Mouse (Mus musculus): ENCODE results near the gene Manba.
"Not testable (repeated sequence)": the region's sequence is repeated elsewhere in the genome, so short reads cannot be mapped to it uniquely, and the experiment has no call there.

Manba gene

DNA sequence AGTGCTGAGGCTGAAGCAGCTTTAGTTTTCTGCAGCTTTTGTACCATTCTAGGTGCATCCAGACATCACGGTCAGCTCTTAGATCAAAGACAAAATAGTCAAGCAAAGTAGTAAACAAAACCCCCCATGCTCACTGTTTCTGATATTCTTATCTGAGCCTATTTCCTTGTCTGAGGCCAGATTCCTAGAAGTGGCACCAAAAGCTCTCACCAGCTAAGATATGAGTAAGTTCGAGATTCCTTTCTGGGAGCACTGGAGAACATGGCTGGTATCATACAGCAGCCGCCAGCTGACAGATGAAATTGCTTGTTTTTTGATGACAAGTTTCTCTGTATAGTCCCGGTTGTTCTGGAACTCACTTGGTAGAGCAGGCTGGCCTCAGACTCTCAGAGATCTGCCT lies 2.4 kb downstream of the Manba start:
- no peak for DNase-seq (ENCODE audit: low read depth)

DNA sequence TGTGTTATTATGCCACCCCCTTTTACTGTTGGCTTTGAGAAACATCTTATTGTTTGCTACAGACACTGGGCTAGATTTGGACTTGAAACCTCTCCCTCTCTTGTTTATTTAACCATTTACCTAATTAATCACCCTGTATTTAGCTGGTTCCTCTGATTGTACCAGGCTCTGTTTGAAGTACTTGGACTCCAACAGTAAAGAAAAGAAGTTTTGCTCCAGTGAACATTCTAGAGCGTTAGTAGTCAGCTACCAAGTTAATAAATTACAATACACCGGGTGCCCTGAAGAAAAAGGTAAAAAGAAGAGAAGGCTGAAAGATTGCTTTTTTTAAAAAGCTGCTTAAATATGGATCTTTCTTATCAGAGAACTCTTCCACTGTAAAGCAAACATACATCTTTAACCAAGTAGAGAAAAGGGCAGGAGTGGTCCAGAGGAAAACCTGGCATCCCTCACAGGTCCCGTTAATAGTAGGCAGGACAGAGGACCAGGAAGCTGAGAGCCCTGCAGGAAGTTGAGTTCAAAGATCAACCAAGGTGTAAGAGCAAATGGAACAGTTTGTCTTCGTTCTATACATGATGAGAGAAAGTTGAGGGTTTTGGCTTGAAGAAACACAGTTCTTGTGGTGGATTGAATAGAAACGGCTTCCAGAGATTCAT lies 4.6 kb downstream of the Manba start:
- no peak for DNase-seq (ENCODE audit: low read depth)

DNA sequence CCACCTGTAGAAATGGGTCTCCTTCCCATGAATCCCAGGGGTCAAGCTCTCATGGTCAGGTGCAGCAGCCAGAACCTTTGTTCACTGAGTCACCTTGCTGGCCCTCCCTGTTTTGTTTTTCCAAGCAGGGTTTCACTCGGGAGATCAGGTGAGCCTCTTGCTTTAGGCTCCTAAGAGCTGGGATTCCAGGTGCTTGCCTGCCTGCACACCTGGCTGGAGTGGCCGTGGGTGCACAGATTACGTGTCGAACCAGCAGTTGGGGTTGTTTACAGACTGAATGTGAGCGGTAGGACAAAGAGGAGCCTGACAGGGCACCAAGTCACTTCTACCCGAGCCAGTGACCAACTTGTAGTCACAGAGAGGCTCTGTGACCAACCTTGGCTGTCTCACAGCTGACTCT lies 5.7 kb downstream of the Manba start:
- DNase-seq (ENCODE audit: low read depth): no peak

DNA sequence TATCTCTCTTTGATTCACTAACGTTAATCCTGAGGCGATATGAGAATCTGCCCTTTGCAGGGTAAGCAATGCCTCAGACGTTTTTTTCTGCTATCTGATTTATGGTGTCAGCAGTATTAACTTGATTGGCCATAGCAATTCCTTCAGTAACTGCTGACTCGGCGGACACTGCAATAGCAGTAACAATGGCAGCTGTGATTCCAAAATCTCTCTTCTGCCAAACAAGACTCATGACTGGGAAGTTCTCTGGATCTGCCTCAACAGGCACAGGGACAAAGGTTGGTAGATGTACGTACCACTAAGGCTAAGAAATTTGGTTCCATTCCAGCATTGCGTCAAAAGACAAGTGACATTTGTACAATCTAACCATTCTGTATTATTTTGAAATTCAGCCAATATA lies 7.9 kb downstream of the Manba start:
- DNase-seq (ENCODE audit: low read depth): not testable (repeated sequence)

DNA sequence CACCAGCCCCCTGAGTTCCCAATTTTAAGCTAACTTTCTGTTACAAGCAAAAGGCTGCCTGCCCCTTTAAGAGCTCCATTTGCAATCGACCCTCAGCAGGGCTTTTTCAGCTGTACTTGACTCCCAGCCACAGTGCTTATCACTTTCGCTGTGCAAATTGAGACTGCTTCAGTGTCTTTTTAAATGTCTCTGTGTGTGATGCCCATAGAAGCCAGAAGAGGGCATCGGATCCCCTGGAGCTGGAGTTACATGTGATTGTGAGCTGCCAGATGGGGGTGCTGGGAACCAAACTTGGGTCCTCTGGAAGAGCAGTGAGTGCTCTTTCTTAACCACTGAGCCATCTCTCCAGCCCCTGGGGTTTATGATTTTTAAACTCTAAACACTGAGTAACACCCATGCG lies 12.5 kb downstream of the Manba start:
- DNase-seq (ENCODE audit: low read depth): not testable (repeated sequence)

DNA sequence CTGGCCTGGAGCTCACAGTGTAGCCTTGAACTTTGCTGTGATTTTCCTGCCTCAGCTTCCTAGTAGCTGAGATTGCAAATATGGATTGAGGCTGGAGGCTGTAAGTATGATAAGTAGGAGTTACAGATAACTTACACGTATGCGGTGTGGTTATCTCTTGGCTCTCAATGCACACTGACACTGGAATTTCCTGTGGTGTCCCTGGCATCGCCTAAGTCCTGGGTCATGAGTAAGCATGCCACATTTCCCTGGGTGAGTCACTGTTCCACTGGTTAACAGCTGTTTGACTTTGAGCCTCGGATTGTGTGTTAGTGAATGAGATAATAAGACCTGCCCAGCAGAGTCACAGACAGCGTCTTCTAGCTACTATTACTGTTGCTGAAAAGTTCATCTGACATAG lies 13.5 kb downstream of the Manba start:
- DNase-seq (ENCODE audit: low read depth): no peak

DNA sequence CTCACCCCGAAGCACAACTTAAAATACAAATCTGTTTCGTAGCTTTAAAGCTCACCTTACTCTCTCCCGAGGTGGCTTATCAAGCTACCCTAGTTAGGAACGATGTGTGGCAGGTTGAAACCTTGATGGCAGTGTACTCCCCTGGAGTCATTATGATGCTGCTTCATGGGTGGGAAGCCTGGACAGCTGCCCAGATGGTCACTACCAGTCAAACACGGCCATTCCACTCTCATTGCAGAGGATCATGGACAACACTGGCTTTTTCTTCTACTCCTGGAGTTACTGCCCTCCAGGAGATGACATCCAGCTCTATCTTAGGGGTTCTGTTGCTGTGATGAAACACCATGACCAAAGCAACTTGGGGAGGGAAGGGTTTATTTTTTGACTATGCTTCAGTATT lies 17.7 kb downstream of the Manba start:
- DNase-seq (ENCODE audit: low read depth): no peak

DNA sequence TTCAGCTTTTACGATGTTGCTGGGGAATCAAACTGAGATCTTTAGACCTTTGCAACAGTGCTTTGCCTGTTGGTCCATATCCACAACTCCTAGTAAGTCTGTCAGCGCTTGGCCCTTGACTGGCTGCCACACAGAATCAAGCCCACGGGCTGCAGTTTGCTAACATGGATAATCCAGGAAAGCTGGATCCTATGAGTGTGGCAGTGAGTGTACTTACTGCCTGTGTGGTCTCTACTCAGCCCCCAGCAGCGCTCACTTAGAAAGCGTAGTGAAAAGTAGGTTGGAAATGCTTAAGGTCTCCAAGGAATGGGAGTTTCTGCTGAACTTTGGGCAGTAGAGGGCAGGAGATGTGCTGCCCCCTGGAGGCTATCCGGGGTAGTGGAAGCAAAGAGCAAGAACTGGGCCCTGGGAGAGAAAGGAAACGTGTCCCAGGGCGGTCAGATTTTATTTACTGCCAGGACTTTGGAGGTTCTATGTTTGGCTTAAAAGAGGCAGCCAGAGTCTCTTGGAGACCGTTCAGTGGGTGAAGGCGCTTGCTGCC lies 20.0 kb downstream of the Manba start:
- DNase-seq (ENCODE audit: low read depth): peak; percentile 82

DNA sequence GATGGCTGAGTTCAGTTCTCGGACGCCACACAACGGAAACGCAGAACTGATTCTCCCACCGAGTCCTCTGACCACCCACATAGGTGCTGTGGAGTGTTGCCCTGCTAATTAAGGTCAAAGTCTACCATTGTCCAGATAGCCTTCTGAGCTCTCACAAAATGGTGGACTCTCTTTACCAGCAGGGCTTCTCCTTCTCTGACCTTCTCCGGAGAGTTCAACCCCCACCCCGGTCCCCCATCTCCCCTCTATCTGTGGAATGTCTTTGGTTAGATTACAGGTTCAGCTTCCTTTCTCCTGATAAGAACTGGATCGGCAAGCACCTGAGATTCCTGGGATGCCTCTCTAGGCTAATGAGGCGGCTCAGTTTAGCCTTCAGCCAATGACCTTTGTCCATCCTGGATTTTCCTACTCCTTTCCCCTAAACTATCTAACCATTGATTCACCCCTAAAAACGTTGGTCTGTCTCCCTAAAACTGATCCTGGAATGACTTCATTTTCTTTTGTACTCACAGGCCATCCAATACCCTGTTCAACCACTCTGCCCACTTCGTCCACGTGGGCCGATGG lies 20.6 kb downstream of the Manba start:
- DNase-seq (ENCODE audit: low read depth): no peak

DNA sequence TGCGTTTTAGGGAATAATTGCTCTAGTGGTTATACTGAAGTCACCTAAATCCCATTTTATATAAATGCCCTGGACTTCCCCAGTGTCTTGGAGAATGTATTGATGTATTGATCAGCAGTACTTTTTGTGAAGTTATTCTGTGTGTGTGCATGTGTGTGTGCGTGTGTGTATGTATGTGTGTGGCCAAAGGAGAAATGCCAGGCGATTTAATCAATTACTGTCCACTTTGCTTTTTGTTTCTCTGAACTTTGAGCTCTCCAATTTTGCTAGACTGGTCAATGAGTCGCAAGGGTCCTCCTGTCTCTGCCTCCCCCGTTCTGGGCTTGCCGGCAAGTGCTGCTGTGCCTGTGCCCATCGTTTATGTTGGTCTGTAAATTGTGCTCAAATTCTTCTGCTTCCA lies 22.1 kb downstream of the Manba start:
- no peak for DNase-seq (ENCODE audit: low read depth)

DNA sequence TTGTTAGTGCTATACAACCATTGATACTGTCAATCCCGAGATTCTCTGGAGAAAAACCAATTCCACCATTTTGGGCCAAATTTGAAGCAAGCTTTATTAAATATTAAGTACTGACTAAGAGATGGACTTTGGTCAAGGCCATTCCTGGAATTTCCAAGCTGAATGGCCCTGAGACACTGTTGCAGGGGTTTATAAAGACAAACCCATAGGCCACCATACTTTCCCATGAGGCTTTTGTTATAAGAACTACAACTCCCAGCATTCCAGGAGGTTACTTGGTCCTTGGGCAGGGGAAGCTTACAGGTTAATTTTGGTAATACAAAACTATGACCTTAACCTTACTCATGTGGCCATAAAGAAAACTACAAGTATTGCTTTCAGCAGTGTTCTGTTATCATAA lies 22.8 kb downstream of the Manba start:
- no peak for DNase-seq (ENCODE audit: low read depth)

DNA sequence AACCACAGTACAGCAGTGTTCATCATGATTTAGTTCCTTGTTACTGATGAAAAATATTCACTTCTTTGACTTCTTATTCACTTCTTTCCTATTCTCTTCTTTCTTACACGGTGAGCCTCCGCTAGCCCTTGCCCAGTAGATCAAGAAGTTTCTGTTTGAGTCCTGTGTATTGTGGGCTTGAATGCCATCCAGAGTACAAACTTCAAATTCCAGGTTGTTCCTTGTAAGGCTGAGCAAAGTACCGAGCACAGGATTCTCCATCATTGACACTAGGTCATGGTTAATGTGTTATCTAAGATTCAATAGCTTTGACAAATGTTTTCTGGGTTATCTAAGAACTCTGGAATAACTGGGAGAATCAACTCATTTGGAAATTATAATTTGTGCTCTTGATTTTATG lies 25.0 kb downstream of the Manba start:
- no peak for DNase-seq (ENCODE audit: low read depth)

DNA sequence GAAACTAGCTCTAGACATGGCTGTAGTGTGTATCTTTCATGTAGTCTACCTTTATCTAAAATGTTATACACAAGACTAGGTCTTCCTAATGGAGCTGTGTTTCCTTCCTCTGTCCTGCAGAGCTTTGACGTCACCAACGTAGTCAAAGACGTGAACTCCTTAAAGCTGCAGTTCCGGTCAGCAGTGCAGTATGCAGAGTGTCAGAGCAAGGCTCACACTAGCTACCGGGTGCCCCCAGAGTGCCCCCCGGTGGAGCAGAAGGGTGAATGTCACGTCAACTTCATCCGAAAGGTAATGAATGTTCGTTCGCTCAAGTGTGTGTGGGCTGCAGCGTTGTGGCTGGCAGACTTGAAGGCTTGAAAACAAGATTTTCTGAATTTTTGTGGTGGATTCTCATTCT lies 26.3 kb downstream of the Manba start:
- DNase-seq (ENCODE audit: low read depth): peak; percentile 42

DNA sequence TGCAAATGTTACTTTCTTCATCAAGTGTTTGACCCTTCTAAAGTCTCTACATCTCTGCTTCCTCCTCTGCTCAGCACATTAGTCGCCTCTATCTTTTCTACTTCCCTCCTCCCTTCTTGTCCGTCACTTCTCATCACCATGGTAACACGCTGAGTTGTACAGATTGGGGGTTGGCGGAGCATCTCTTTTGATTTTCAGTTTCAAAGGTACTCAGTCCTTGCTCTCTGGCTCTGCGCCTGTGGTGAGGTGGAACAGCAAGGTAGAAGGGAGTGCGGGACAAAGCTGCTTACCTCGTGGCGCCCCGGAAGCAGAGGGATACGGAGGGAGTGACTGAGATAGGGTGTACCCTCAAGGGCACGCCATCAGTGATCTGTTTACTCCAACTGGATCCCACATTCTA lies 27.9 kb downstream of the Manba start:
- DNase-seq (ENCODE audit: low read depth): peak; percentile 88

DNA sequence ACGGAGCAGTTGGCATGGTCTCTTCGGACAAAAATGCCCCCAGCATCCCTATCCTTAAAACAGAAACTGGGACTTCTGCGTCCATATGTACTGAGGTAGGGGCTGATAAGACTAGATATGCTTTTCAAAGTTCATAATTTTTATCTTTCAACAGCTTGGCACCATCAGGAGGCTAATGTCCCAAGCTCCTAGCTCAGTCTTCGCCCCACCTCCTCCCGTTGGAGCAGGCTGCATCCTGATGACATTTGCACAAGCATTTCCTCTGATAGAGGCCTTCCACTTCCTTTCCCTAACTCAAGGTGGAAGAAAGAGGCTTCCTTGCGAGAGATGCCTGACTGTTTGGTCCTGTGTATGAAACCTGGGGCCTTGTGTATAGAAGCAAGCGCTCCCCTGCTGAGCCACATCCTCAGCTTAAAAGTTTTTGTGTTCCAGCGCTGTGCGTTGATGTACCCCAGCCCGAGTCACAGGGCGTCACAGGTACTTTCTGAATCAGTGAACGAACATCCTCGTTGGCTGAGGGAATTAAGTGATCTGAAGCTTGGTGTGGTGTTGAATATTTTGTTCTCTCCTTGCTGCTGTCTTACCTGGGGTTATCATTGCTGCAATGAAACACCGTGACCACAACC lies 28.5 kb downstream of the Manba start:
- DNase-seq (ENCODE audit: low read depth): peak; percentile 81

DNA sequence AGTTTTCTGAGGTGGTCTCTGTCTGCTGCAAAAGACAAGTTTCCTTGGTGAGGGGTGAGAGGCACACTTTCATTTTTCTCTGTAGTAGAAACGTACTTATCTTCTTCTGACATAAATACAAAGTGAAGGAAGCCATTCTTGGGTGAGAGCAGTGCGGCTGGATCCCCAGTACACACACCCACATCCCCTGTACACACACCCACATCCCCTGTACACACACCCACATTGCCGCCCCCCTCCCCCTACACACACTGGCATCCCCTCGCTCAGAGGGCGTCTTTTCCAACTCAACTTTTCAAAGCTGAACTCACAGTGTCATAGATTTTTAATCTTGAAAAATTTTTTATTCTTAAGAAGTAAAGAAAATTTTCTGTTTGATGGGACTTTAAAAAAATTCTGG lies 29.8 kb downstream of the Manba start:
- peak; percentile 60 for DNase-seq (ENCODE audit: low read depth)

DNA sequence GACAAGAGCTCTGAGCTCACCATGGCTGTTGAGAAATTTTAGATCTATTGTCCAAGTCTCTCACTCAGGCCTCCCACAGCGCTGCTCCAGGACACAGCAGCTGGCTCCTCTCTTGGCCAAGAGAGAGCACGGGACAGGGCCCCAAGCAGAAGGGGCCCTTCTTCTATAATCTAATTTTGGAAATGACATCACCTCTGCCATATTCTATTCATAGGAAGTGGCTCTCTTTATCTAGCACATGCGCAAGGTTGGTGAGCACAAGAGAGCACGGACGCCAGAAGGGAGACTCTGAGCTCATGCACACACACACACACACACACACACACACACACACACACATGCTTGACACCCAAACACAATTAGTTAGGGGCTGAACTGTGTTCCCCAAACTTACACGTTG lies 31.5 kb downstream of the Manba start:
- DNase-seq (ENCODE audit: low read depth): peak; percentile 67

DNA sequence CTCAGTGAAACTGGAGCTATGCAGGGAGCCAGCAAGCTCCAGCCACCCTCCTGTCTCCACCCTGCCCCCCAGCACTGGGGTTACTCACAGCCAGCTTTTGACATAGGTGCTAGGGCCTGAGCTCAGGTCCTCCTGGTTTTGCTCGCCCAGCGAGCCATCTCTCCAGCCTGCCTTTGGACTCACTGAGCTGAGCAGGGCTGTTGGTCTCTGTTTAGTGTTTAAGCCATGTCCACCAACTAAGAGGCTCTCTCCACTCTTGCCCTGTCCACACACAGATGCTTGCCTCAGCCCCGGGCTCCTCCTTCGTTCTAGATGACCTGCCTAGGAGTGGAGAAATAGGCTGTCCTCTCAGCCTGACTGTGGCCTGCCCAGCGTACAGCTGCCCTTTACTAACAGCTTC lies 33.5 kb downstream of the Manba start:
- no peak for DNase-seq (ENCODE audit: low read depth)

DNA sequence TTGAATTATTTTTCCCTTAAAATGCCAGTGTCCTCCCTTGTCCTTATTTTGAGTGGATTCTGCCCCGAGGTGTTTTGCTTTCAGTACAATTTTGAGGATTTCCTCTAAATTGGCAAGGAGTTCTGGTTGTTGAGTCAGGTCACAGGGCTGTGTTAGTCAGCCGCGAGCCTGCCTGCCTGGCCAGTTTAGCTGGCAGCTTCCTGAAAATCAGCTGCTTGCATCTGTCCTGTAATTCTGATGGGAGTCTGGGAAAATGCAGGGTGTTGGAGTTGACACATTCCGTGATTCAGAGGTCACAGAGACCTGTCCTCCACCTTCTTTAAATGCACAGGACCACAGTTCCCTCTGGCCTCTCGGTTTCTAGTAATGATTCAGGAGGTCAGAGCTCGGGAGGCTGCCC lies 34.2 kb downstream of the Manba start:
- no peak for DNase-seq (ENCODE audit: low read depth)

DNA sequence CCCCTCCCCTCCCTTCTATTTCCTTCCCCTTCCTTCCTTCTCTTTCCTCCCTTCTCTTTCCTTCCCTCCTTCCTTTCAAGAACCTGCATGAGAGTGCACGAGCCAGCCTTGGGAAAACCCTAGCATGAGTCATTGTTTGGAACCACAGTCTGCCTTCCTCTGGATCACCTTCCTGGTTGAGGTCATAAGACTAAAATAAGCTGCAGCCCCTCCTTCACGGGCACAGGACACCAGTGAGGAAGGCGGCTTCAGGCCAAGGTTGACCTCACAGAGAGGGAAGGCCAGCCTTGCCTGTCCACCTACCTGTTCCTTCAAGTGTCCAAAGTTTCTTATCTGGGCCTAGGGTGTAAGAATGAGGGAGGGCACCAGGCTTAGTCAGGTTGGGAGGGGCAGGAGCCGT lies 36.6 kb downstream of the Manba start:
- DNase-seq (ENCODE audit: low read depth): no peak

DNA sequence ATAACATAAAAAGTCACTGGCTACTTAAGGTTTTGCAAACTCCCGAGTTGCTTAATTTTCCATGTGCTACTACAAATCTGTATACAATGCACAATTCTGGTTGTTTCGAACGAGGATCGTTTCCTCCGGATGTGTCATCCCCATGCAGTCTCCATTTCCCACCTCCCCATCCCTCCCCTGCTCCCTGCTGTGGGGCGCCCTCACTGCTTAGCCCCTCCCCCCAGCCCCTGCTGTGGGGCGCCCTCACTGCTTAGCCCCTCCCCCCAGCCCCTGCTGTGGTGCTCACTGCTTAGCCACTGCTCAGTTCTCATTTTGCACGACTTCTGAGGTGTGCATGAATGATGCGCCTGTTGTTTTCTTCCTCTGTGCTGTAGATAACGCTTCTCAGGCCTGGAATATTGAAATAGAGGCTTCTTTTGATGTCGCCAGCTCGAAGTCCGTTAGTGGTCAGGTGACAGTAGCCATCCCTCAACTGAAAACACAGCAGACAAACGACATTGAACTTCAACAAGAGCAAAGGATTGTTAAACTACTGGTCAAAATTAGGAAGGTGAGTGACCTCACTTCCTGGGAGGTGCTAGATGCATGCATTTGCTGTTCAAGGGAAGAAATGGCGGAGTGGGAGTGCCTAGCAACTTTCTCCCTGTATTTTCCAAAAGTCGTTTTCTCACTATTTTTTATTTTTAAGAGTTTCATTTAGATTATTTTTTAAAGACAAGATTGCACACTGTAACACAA lies 37.4 kb downstream of the Manba start:
- no peak for DNase-seq (ENCODE audit: low read depth)

DNA sequence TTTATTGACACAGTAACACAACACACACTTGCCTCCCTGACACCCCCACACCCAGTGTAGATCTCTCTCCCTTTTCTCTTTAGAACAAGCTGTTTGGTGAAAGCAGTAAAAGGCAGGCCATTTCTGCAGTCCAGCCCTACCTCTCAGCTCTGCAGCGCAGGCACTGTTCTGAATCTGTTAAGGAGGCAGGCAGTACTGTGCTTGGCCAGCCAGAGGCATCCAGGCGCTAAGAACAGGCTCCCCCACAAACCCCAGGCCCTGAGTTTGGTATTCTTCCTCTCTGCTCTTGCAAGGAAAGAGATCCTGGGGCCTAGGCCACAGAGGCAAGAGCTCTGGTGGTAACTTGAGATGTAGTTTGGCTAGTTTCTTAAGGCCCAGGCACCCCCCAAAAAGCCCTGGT lies 39.5 kb downstream of the Manba start:
- DNase-seq (ENCODE audit: low read depth): not testable (repeated sequence)

DNA sequence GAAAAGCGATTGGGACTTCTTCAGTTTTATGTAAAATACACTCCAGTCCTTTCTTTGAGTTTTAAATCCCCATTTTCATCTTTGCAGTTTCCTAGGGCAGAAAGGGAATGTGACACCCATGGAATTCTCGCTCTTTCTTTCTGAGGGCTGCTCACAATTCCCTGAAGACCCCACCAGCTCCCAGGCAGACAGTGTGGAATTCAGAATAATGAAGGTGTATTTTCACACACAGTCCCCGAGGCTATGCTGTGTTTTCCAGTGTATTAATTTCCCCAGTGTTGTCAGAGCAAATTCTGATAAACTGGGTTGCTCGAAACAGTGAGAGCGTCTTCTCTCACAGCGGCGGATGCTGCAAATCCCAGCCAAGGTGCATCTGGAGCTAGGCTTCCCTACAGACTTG lies 44.3 kb downstream of the Manba start:
- no peak for DNase-seq (ENCODE audit: low read depth)
